Mouse (Mus musculus): ENCODE results near the gene St6galnac6. TPM values are rescaled to one million over a fixed set of nuclear protein-coding genes. Genes with fewer than 3 reads are reported as not detected.
A peak's percentile ranks its signal among the peaks of the same experiment; 100 is the strongest.

St6galnac6 gene
- polyA plus RNA-seq, 1 experiment from 2014 or later, result 17.3 TPM

DNA sequence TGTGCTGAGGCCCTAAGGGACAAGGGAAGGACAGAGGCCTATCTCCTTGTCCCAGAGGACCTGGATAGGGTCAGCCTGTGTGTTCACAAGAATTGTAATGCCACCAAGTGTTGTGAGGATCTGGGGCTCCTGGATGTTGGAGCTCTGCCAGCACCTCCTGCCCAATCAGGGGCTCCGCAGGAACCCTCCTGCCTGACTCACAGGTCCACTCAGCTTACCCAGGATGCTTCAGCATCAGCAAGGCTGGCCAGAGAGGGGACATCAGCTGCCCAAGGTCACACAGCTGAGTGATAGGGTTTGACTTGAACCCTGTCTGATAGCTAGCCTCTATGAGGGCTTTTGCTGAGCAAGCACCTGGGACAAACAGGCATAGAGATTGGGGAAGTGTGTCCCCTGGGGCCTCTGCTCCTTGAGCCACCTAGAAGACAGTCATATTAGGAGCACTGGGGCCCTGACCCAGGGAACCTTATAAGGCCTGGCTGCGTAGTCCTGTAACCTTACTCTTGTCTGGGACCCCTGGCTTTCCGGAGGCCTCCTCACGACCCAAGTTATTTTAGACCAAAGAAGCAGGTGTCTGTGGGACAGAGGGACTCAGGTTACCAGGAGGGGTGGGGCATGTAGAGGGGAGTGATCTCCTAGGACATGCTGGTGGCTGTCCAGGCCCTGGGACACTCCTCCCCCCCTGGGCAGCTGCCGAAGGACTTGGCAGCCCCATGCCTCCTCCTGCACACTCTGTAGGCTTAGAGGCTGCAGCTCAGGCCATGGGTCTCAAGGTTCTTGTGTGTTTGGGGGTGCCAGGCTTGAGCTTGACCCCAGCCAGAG is 26.6 kb downstream of the St6galnac6 start:
- no peaks in the 10 kb centered on the region for H3K36me3 ChIP-seq (replicated peaks)
- peak overlapping the region; percentile 43; the same call in 1 of the 2 replicates for H3K4me3 ChIP-seq
- H3K4me1 ChIP-seq, result peaks cover 88% of the 10 kb centered on the region
- WGBS, result 34% methylated on average over 5 of the region's 5 CpGs
- no peaks in the 10 kb centered on the region for H3K27me3 ChIP-seq (replicated peaks; ENCODE audit: low read depth, poor library complexity, severe bottlenecking)
- H3K27ac ChIP-seq (replicated peaks), result peak overlapping the region; percentile 81
- DNase-seq (ENCODE audit: low spot score), result peak; percentile 32
- no peaks in the 10 kb centered on the region for H3K9me3 ChIP-seq

- H3K27me3 ChIP-seq (replicated peaks; ENCODE audit: low read depth, poor library complexity, severe bottlenecking), result no peaks in the 10 kb centered on the region
- H3K27ac ChIP-seq (replicated peaks), result peak overlapping the region; percentile 81
- WGBS, result 62% methylated on average over 20 of the region's 20 CpGs
- H3K4me3 ChIP-seq, result no peak overlapping the region
- DNase-seq (ENCODE audit: low spot score), result no peak
- no peaks in the 10 kb centered on the region for H3K36me3 ChIP-seq (replicated peaks)
- peaks cover 90% of the 10 kb centered on the region for H3K4me1 ChIP-seq
- H3K9me3 ChIP-seq, result no peaks in the 10 kb centered on the region
Observed at GRCm38 (mm10) chr2:32627266-32628043, 27.9 kb downstream of the St6galnac6 start.

DNA sequence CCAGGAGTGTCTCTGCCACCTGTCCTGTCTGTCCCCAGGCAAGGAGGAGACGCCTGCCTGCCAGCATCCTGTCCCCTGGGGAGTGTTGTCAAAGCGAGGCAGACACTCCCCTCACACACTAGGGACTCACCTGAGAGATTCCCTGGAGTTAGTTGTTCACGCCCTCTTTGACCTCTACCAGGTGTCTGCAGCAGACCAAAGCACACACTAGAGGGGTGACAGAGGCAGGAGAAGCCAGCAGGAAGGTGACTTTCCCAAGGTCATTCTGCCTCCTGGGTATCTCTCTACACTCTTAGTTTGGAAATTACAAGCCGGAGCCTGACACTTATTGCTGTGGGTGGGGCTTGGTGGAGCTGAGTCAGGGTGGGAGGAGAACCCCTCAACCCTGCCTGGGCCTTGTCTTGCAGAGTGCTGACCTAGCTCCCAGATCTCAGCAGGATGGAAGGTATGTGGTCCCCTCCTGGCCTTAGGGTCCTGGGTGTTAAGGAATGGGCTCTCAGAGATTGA is 28.6 kb downstream of the St6galnac6 start:
- H3K4me3 ChIP-seq, result no peak overlapping the region
- no peaks in the 10 kb centered on the region for H3K27me3 ChIP-seq (replicated peaks; ENCODE audit: low read depth, poor library complexity, severe bottlenecking)
- peak overlapping the region; percentile 81 for H3K27ac ChIP-seq (replicated peaks)
- DNase-seq (ENCODE audit: low spot score), result no peak
- WGBS, result 55% methylated on average over 4 of the region's 4 CpGs
- peaks cover 91% of the 10 kb centered on the region for H3K4me1 ChIP-seq
- H3K9me3 ChIP-seq, result no peaks in the 10 kb centered on the region
- no peaks in the 10 kb centered on the region; the same call in 1 of the 2 replicates for H3K36me3 ChIP-seq (replicated peaks)

DNA sequence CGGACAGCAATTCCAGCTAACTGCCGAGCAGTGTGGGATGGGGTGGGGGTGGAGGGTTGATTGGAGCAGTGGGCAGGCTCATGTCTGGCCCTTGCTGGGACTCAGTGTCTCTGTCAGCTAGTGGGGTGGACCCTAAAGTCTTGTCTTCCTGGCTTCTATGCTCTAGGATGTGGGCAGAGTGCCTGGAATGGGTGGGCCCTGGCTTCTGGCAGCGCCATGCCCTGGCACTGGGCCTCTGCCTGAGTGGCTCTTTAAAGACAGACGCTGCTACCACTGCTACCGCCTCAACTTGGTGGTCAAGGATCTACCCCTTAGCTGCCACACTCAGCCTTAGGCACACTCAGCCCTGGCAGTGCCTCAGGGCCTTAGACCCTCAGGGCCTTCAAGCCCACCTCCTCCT is 29.2 kb downstream of the St6galnac6 start:
- H3K27me3 ChIP-seq (replicated peaks; ENCODE audit: low read depth, poor library complexity, severe bottlenecking), result no peaks in the 10 kb centered on the region
- 49% methylated on average over 5 of the region's 5 CpGs for WGBS
- H3K4me3 ChIP-seq, result peak overlapping the region; percentile 33; the same call in 1 of the 2 replicates
- no peaks in the 10 kb centered on the region; the same call in 1 of the 2 replicates for H3K36me3 ChIP-seq (replicated peaks)
- no peaks in the 10 kb centered on the region for H3K9me3 ChIP-seq
- no peak for DNase-seq (ENCODE audit: low spot score)
- H3K27ac ChIP-seq (replicated peaks), result peak overlapping the region; percentile 81
- H3K4me1 ChIP-seq, result peaks cover 96% of the 10 kb centered on the region

DNA sequence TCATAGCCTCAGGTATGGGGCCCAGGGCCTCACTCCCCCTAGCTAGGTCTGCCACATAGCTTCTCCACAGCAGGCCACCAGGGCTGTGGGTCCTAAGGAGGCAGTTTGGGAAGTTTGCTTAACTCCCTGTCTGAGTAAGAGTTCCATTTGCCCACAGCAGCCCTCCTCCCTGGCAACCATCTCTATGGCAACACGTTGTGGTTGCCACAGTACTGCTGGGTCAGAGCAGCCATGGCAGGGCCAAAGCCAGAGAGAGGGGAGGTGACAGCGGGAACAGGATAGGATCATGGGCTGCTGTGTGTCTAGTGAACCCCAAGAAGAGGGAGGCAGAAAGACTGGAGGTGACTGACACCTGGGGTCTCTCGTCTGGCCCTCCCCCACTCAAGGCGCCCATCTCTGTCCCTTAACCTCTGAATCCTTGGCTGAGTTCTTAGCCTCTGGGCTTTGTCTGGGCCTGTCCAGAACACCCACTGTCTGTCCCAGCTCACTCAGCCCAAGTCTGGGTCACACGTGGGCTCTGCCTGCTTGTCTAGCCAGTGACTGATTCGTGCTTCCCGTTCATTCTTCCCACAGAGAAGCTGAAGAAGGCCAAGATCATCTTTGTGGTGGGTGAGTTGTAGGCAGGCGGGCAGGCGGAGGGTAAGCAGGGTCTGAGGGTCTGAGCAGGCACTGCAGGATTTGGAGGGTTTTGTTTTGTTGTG is 29.9 kb downstream of the St6galnac6 start:
- Histone ChIP-seq H3K27ac (replicated peaks) (peak overlapping the region; percentile 81), H3K4me3 (peak overlapping the region; percentile 33)
- WGBS, result 39% methylated on average over 9 of the region's 9 CpGs

DNA sequence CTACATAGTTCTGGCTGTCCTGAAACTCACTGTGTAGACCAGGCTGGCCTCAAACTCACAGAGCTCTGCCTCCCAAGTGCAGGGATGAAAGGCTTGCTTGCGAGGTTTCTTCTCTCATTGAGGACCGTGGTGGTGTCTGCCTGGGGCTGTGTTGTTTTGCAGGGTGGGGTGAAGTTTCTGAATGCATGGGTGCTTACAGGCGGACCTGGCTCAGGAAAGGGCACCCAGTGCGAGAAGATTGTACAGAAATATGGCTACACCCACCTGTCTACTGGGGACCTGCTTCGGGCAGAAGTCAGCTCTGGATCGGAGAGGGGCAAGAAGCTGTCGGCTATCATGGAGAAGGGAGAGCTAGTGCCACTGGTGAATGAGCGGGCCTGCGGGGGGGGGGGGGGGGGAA is 30.5 kb downstream of the St6galnac6 start:
- H3K36me3 ChIP-seq (replicated peaks), result no peaks in the 10 kb centered on the region; the same call in 1 of the 2 replicates
- H3K4me3 ChIP-seq, result peak overlapping the region; percentile 33
- H3K27me3 ChIP-seq (replicated peaks; ENCODE audit: low read depth, poor library complexity, severe bottlenecking), result no peaks in the 10 kb centered on the region
- no peak for DNase-seq (ENCODE audit: low spot score)
- H3K9me3 ChIP-seq, result no peaks in the 10 kb centered on the region
- peaks cover 96% of the 10 kb centered on the region for H3K4me1 ChIP-seq
- peak overlapping the region; percentile 81 for H3K27ac ChIP-seq (replicated peaks)
- 69% methylated on average over 9 of the region's 9 CpGs for WGBS

More for the DNA sequence above, 29.9 kb downstream of the St6galnac6 start:
- Histone ChIP-seq H3K9me3 (no peaks in the 10 kb centered on the region), H3K4me1 (peaks cover 96% of the 10 kb centered on the region), H3K27me3 (replicated peaks; ENCODE audit: low read depth, poor library complexity, severe bottlenecking) (no peaks in the 10 kb centered on the region), H3K36me3 (replicated peaks) (no peaks in the 10 kb centered on the region; the same call in 1 of the 2 replicates)
- peak; percentile 85 for DNase-seq (ENCODE audit: low spot score)

DNA sequence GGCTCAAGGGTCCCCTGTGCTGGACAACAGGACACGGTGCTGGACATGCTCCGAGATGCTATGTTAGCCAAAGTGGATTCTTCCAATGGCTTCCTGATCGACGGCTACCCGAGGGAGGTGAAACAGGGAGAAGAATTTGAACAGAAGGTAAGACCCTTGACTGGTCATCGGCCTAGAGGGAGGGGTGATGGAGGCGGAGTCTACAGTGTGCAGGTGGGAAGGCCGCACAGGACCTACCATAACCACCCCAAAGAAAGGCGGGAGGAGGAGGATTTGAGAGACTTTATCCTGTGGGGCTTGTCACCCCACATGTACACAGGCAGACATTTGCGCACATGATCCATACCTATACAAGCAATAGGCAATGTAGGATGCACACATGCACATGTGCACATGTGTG is 31.5 kb downstream of the St6galnac6 start:
- Histone ChIP-seq H3K9me3 (no peaks in the 10 kb centered on the region), H3K4me3 (no peak overlapping the region), H3K27ac (replicated peaks) (0 out of 2 replicates have a peak overlapping the region, but pooled peaks have one; percentile 81), H3K27me3 (replicated peaks; ENCODE audit: low read depth, poor library complexity, severe bottlenecking) (no peaks in the 10 kb centered on the region), H3K4me1 (peaks cover 87% of the 10 kb centered on the region), H3K36me3 (replicated peaks) (no peaks in the 10 kb centered on the region; the same call in 1 of the 2 replicates)
- WGBS, result 87% methylated on average over 10 of the region's 10 CpGs
- DNase-seq (ENCODE audit: low spot score), result no peak

GRCm38 (mm10) chr2:32631737-32632394 is 32.4 kb downstream of the St6galnac6 start:
- Histone ChIP-seq H3K4me3 (no peak overlapping the region), H3K27me3 (replicated peaks; ENCODE audit: low read depth, poor library complexity, severe bottlenecking) (no peaks in the 10 kb centered on the region), H3K36me3 (replicated peaks) (no peaks in the 10 kb centered on the region; the same call in 1 of the 2 replicates), H3K9me3 (no peaks in the 10 kb centered on the region), H3K4me1 (peaks cover 85% of the 10 kb centered on the region), H3K27ac (replicated peaks) (peak overlapping the region; percentile 55)
- DNase-seq (ENCODE audit: low spot score), result peak; percentile 83
- WGBS, result 56% methylated on average over 7 of the region's 7 CpGs

DNA sequence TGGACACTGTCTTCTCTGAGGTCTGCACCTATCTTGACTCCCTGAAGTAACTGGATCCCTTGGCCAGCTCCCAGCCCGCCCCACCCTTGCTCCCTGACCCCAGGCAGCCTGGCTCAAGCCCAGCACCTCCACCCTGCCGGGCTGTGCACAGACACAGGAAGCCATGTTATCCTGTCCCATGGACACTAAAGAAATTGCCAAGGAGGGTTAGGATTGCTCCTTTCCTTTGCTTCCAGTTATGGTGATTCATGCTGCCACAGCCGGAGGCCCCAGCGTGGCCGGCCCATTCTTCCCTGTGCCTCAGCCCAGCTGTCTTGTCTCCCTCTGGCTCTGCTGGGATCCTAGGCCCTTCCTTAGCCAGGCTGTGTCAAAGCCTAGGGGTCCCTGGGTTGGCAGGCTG is 34.2 kb downstream of the St6galnac6 start:
- no peak overlapping the region for H3K4me3 ChIP-seq
- WGBS, result 74% methylated on average over 5 of the region's 5 CpGs
- peak overlapping the region; percentile 59 for H3K27ac ChIP-seq (replicated peaks)
- no peak for DNase-seq (ENCODE audit: low spot score)
- no peaks in the 10 kb centered on the region for H3K9me3 ChIP-seq
- peaks cover 78% of the 10 kb centered on the region for H3K4me1 ChIP-seq
- H3K27me3 ChIP-seq (replicated peaks; ENCODE audit: low read depth, poor library complexity, severe bottlenecking), result no peaks in the 10 kb centered on the region
- H3K36me3 ChIP-seq (replicated peaks), result no peaks in the 10 kb centered on the region; the same call in 1 of the 2 replicates

DNA sequence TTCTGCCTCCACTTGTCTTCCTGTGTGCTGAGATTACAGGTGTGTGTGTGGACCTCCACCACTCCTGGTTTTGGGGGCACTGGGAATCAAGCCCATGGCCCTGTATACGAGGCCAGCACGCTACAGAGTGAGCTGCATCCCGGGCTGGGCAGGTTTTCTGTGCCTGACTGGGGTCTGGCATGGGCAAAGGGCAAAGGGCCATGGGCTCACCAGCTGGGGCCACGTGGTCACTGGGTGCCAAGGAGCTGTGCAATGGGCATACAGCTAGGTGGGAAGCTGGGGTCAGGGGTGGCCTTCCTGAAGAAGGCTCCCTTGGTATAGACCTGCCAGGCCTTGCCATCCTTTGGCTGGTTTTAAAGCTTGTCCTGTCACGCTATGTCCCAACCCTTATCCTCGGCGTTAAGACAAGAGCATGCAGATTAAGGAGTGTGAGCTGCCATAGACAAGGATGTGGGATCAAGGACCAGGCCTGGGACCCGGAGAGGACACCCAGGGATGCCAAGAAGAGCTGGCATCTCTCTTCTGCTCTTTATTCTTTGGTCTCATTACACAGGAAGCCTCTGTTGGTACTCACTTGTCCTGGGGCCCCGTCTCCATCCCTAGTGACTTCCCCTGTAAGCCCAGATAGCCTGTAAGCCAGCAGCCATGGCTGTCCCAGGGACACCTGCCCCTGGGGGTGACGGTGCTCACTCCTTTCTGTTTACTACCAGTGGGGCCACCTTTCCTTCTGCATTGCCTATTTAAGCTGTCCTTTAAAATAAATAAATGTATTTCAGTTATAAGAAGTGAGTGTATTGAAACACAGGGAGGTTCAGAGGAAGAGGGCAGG is 35.0 kb downstream of the St6galnac6 start:
- Histone ChIP-seq H3K36me3 (replicated peaks) (no peaks in the 10 kb centered on the region; the same call in 1 of the 2 replicates), H3K9me3 (no peaks in the 10 kb centered on the region), H3K27me3 (replicated peaks; ENCODE audit: low read depth, poor library complexity, severe bottlenecking) (no peaks in the 10 kb centered on the region), H3K4me1 (peaks cover 69% of the 10 kb centered on the region), H3K4me3 (no peak overlapping the region), H3K27ac (replicated peaks) (peak overlapping the region; percentile 40)
- no peak for DNase-seq (ENCODE audit: low spot score)
- WGBS, result 86% methylated on average over 10 of the region's 10 CpGs

DNA sequence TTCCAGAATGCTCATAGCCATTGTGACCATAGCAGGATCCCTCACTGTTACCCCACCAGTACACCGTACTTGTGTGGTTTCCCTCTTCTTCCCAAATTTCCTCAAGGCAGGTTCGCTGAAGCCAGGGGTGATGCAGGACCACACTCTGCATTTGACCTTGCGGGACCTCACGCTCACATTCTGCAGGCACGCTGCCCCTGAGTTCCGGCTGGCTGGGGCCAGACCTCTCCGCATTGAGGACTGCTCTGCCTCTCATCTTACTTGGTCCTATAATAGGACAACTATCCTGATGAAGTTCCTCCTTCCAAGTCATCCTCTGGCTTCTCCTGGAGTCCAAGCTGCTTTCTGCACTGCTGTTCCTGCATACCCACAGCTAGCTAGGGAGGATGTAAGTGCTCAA is 37.1 kb downstream of the St6galnac6 start:
- H3K27me3 ChIP-seq (replicated peaks; ENCODE audit: low read depth, poor library complexity, severe bottlenecking), result no peaks in the 10 kb centered on the region
- peaks cover 54% of the 10 kb centered on the region for H3K4me1 ChIP-seq
- H3K27ac ChIP-seq (replicated peaks), result peak overlapping the region; percentile 59
- no peak for DNase-seq (ENCODE audit: low spot score)
- 77% methylated on average over 7 of the region's 7 CpGs for WGBS
- H3K36me3 ChIP-seq (replicated peaks), result no peaks in the 10 kb centered on the region; the same call in 1 of the 2 replicates
- no peak overlapping the region for H3K4me3 ChIP-seq
- no peaks in the 10 kb centered on the region for H3K9me3 ChIP-seq
